Mouse (Mus musculus) embryonic stem cell, embryonic (primary cell): ENCODE results near the gene Mesd.

ENCODE experiments used
- CTCF ChIA-PET, 4 experiments: fragments of 300-600 bp in 2 of 4; fragments of 350-600 bp in 2 of 4; sonication (Branson Sonifier 250); formaldehyde crosslinking; loops; one replicate each; lab custom pipeline; 2022; ENCODE audit warnings: inconsistent platforms in 2 of 4; lab: Charles Lee
- POLR2A ChIA-PET, 4 experiments: fragments of 300-600 bp in 2 of 4; fragments of 350-600 bp in 2 of 4; sonication (Branson Sonifier 250); formaldehyde crosslinking; loops; one replicate each; lab custom pipeline; 2022; ENCODE audit warnings: antibody characterized with exemption in 4 of 4, inconsistent platforms in 1 of 4; lab: Charles Lee

The Mesd gene

GRCm38 (mm10) chr7:83884021-83884658 is at the start of gene Mesd, which contains the start of gene Tlnrd1:
Gene Mesd, plus strand, starts transcription at chr7:83884466.
Gene Tlnrd1, minus strand, starts transcription at chr7:83884305.
- POLR2A ChIA-PET, result interaction anchor here (0.6 to 5.6 kb wide), 74 partner anchors 7 to 1650 kb away, joined by 3 to 166 read pairs (median 5); partner anchors contain the start of genes Stard5 (in 3 of the 4), Abhd17c (in 1 of the 4), Cfap161 (in 1 of the 4) and Il16 (in 1 of the 4)
- CTCF ChIA-PET, result interaction anchor here in 1 of 4 experiments (0.7 to 1.2 kb wide), 3 partner anchors 109 to 388 kb away, joined by 3 read pairs; no protein-coding TSS in a partner anchor

GRCm38 (mm10) chr7:83838525-83839224 is 45.6 kb upstream of the Mesd start:
- ChIA-PET POLR2A (interaction anchor here in 2 of 4 experiments (0.7 to 1.1 kb wide), 3 partner anchors 25 to 44 kb away, joined by 3 read pairs; no protein-coding TSS in a partner anchor), CTCF (no interaction called here)

GRCm38 (mm10) chr7:83840076-83840475 is 44.2 kb upstream of the Mesd start:
- ChIA-PET POLR2A (interaction anchor here in 1 of 4 experiments (1.3 kb wide), 1 partner anchor 27 kb away, joined by 3 read pairs; no protein-coding TSS in a partner anchor), CTCF (no interaction called here)

GRCm38 (mm10) chr7:83842486-83843259 is 41.6 kb upstream of the Mesd start:
- POLR2A ChIA-PET, result interaction anchor here (0.7 to 1.4 kb wide), 7 partner anchors 9 to 107 kb away, joined by 3 to 6 read pairs (median 4); no protein-coding TSS in a partner anchor
- CTCF ChIA-PET, result interaction anchor here in 1 of 4 experiments (0.5 kb wide), 1 partner anchor 14 kb away, joined by 6 read pairs; no protein-coding TSS in a partner anchor

GRCm38 (mm10) chr7:83844807-83845206 is 39.5 kb upstream of the Mesd start:
- POLR2A ChIA-PET, result interaction anchor here in 2 of 4 experiments (0.8 kb wide), 2 partner anchors 12 to 40 kb away, joined by 3 read pairs; partner anchors contain the start of genes Mesd (in 1 of the 2) and Tlnrd1 (in 1 of the 2)
- CTCF ChIA-PET, result no interaction called here

- ChIA-PET POLR2A (interaction anchor here in 1 of 4 experiments (1.1 kb wide), 1 partner anchor 9 kb away, joined by 3 read pairs; no protein-coding TSS in a partner anchor), CTCF (no interaction called here)
Observed at GRCm38 (mm10) chr7:83847187-83848075, 36.8 kb upstream of the Mesd start.

- ChIA-PET POLR2A (interaction anchor here in 2 of 4 experiments (0.7 to 1.5 kb wide), 5 partner anchors 9 to 42 kb away, joined by 3 to 5 read pairs (median 4); partner anchors contain the start of genes Mesd (in 1 of the 2) and Tlnrd1 (in 1 of the 2)), CTCF (interaction anchor here in 2 of 4 experiments (0.6 to 1.1 kb wide), 2 partner anchors 133 to 220 kb away, joined by 3 read pairs; partner anchors contain the start of gene Stard5 (in 1 of the 2))
Observed at GRCm38 (mm10) chr7:83851569-83852380, 32.5 kb upstream of the Mesd start.

- POLR2A ChIA-PET, result interaction anchor here in 2 of 4 experiments (0.6 to 1.5 kb wide), 9 partner anchors 10 to 43 kb away, joined by 3 to 6 read pairs (median 3); partner anchors contain the start of genes Mesd (in 1 of the 2) and Tlnrd1 (in 1 of the 2)
- CTCF ChIA-PET, result interaction anchor here in 2 of 4 experiments (0.6 to 1.1 kb wide), 2 partner anchors 134 to 221 kb away, joined by 3 read pairs; partner anchors contain the start of gene Stard5 (in 1 of the 2)
Observed at GRCm38 (mm10) chr7:83852381-83853380, 31.6 kb upstream of the Mesd start.

- POLR2A ChIA-PET, result interaction anchor here in 2 of 4 experiments (1.0 kb wide), 2 partner anchors 23 to 36 kb away, joined by 3 read pairs; no protein-coding TSS in a partner anchor
- CTCF ChIA-PET, result interaction anchor here in 1 of 4 experiments (1.2 kb wide), 1 partner anchor 53 kb away, joined by 3 read pairs; no protein-coding TSS in a partner anchor
Observed at GRCm38 (mm10) chr7:83855203-83855602, 29.1 kb upstream of the Mesd start.

- POLR2A ChIA-PET, result interaction anchor here in 3 of 4 experiments (0.7 to 1.8 kb wide), 11 partner anchors 10 to 272 kb away, joined by 3 to 11 read pairs (median 3); partner anchors contain the start of genes Mesd (in 1 of the 3), Tlnrd1 (in 1 of the 3) and Tmc3 (in 1 of the 3)
- CTCF ChIA-PET, result interaction anchor here in 2 of 4 experiments (0.6 to 1.2 kb wide), 4 partner anchors 54 to 1071 kb away, joined by 3 to 4 read pairs (median 3); no protein-coding TSS in a partner anchor
Observed at GRCm38 (mm10) chr7:83856353-83857207, 27.7 kb upstream of the Mesd start.

GRCm38 (mm10) chr7:83857208-83857488 is 27.1 kb upstream of the Mesd start:
- CTCF ChIA-PET, result interaction anchor here in 1 of 4 experiments (0.6 kb wide), 1 partner anchor 55 kb away, joined by 3 read pairs; no protein-coding TSS in a partner anchor

GRCm38 (mm10) chr7:83857921-83858320 is 26.3 kb upstream of the Mesd start:
- ChIA-PET CTCF (no interaction called here), POLR2A (no interaction called here)

More at GRCm38 (mm10) chr7:83857208-83857488, 27.1 kb upstream of the Mesd start:
- POLR2A ChIA-PET, result interaction anchor here in 2 of 4 experiments (0.6 to 1.8 kb wide), 7 partner anchors 21 to 298 kb away, joined by 3 to 11 read pairs (median 4); partner anchors contain the start of genes Mesd (in 1 of the 2) and Tlnrd1 (in 1 of the 2)

- ChIA-PET POLR2A (interaction anchor here in 2 of 4 experiments (0.6 to 1.0 kb wide), 5 partner anchors 19 to 680 kb away, joined by 3 to 6 read pairs (median 4); no protein-coding TSS in a partner anchor), CTCF (interaction anchor here in 1 of 4 experiments (0.7 kb wide), 1 partner anchor 26 kb away, joined by 3 read pairs; no protein-coding TSS in a partner anchor)
Observed at GRCm38 (mm10) chr7:83859378-83860083, 24.7 kb upstream of the Mesd start.
